In the genomic region with DNA sequence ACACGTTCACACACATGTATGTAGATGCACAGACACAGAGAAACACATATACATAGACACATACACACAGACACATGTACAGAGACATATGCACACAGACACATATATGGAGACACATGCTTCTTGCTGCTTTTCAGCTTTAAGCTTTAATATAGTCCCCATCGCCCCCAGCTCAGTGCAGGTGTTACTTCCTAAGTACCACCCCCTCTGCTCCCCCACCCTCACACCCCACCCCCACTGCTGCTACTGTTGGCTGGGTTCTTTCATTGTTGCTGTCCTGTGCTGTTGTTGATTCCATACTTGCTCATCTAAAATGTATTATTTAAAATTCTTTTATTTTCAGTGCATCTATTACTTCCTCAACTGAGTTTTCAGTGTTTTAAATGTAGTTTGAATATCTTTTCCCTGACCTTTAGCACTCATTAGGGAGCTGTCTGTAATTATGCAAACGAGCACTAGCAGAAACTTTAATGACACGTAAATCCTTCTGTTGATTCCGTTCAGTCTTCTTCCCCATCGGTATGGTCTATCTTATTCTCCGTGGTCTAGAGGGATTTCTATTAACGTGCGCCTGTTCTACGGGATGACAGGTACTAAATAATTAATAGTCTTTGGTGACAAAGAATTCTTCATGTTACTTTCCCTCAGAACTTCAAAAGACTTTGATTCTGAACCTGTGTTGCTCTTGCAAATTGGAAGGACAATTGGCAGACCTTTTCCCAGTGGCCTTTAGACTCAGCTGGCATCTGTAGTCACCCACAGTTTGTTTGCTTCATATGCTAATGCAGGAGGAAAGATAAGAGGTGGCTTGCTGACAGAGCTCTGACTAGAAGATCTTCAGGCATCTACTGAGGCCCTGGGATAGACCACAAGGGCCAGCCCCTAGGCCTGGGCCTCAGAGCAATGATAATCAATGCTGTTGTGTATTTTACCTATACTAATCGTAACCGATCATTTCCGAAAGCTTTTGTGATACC, we compare ENCODE assay signal across 21 mouse cellular contexts.
"Had no signal": no experiment of that assay in that cellular context is flagged by ENCODE, and none has a peak within 500 bp of the region (broad histone marks: within the 10 kb centered on the region; RNA-seq: fewer than 3 reads in every experiment).

No protein-coding gene starts in this region.

- H3K4me2 ChIP-seq: liver, embryonic 11.5 days; liver, embryonic 15.5 days; lung, embryonic 15.5 days; neural tube, embryonic 12.5 days; neural tube, embryonic 15.5 days; stomach, embryonic 15.5 days had no signal

- ATAC-seq: intestine, postnatal 0 days had no signal

- H3K9ac ChIP-seq: liver, embryonic 15.5 days; lung, embryonic 15.5 days; neural tube, embryonic 12.5 days; neural tube, embryonic 15.5 days; stomach, embryonic 15.5 days had no signal

- H3K27ac ChIP-seq: kidney, postnatal 0 days; layer of hippocampus, adult 2 months; left cerebral cortex, adult 2 months; liver, embryonic 15.5 days; lung, embryonic 15.5 days; neural tube, embryonic 12.5 days; neural tube, embryonic 15.5 days; stomach, embryonic 15.5 days had no signal

- H3K9me3 ChIP-seq: liver, embryonic 15.5 days; lung, embryonic 15.5 days; neural tube, embryonic 12.5 days; neural tube, embryonic 15.5 days; stomach, embryonic 15.5 days had no signal

- H3K27me3 ChIP-seq: liver, embryonic 15.5 days; lung, embryonic 15.5 days; megakaryocyte, embryonic 14.5 days; neural tube, embryonic 12.5 days; neural tube, embryonic 15.5 days; stomach, embryonic 15.5 days had no signal

- DNase-seq: kidney, adult 2 months; kidney, postnatal 25 days; layer of hippocampus, postnatal 36 days; lung, adult 18-20 months; lung, postnatal 10 days; lung, postnatal 36 days; right cerebral cortex, adult 18-20 months; right cerebral cortex, postnatal 25 days; spleen, adult 18-20 months; thymus, postnatal 36 days had no signal

- H3K4me3 ChIP-seq: layer of hippocampus, adult 2 months; left cerebral cortex, adult 2 months; liver, embryonic 15.5 days; lung, embryonic 15.5 days; megakaryocyte, embryonic 14.5 days; neural tube, embryonic 12.5 days; neural tube, embryonic 15.5 days; stomach, embryonic 15.5 days had no signal

- H3K4me1 ChIP-seq: liver, embryonic 15.5 days; megakaryocyte, embryonic 14.5 days; neural tube, embryonic 12.5 days; neural tube, embryonic 15.5 days; stomach, embryonic 15.5 days had no signal

- H3K36me3 ChIP-seq: liver, embryonic 15.5 days; lung, embryonic 15.5 days; neural tube, embryonic 12.5 days; neural tube, embryonic 15.5 days; stomach, embryonic 15.5 days had no signal
